Mouse (Mus musculus): ENCODE measurements around the gene Slc16a6. TPM values are rescaled to one million over a fixed set of nuclear protein-coding genes. Genes with fewer than 3 reads are reported as not detected.
A peak's percentile ranks its signal among the peaks of the same experiment; 100 is the strongest.

Slc16a6 gene
- polyA plus RNA-seq, 1 experiment from 2014 or later = 7.3 TPM

- ATAC-seq (replicated peaks; ENCODE audit: low FRiP score, low TSS enrichment, low read depth) = no peak
- no peak for DNase-seq (ENCODE audit: low spot score)
These were observed 3.3 kb upstream of the Slc16a6 start for GRCm38 (mm10) chr11:109476653-109477052.

GRCm38 (mm10) chr11:109476241-109476640 is 2.8 kb upstream of the Slc16a6 start:
- 58% methylated on average over 2 of the region's 2 CpGs for WGBS
- DNase-seq (ENCODE audit: low spot score) = no peak
- no peak overlapping the region for H3K4me3 ChIP-seq (ENCODE audit: low read depth, low read length)
- no peak for ATAC-seq (replicated peaks; ENCODE audit: low FRiP score, low TSS enrichment, low read depth)
- no peaks in the 10 kb centered on the region; the same call in 1 of the 2 replicates for H3K4me1 ChIP-seq (replicated peaks; ENCODE audit: control insufficient read depth, insufficient read depth, low read length)
- H3K9ac ChIP-seq (ENCODE audit: low read length) = no peak overlapping the region
- H3K27ac ChIP-seq (ENCODE audit: low read depth) = no peak overlapping the region
- no peaks in the 10 kb centered on the region for H3K36me3 ChIP-seq (ENCODE audit: control insufficient read depth, insufficient read depth, low read length)
- H3K27me3 ChIP-seq (replicated peaks; ENCODE audit: control insufficient read depth, insufficient read depth, low read length) = peaks cover 9% of the 10 kb centered on the region; the same call in 1 of the 2 replicates
- no peak overlapping the region for H3K4me2 ChIP-seq (ENCODE audit: low read length)
- H3K9me3 ChIP-seq (ENCODE audit: control insufficient read depth, low read length) = no peaks in the 10 kb centered on the region

More at GRCm38 (mm10) chr11:109476653-109477052, 3.3 kb upstream of the Slc16a6 start:
- Histone ChIP-seq H3K9ac (ENCODE audit: low read length) (no peak overlapping the region), H3K27me3 (replicated peaks; ENCODE audit: control insufficient read depth, insufficient read depth, low read length) (peaks cover 4% of the 10 kb centered on the region; the same call in 1 of the 2 replicates), H3K4me1 (replicated peaks; ENCODE audit: control insufficient read depth, insufficient read depth, low read length) (no peaks in the 10 kb centered on the region; the same call in 1 of the 2 replicates), H3K36me3 (ENCODE audit: control insufficient read depth, insufficient read depth, low read length) (no peaks in the 10 kb centered on the region), H3K4me2 (ENCODE audit: low read length) (no peak overlapping the region), H3K27ac (ENCODE audit: low read depth) (no peak overlapping the region), H3K4me3 (ENCODE audit: low read depth, low read length) (no peak overlapping the region), H3K9me3 (ENCODE audit: control insufficient read depth, low read length) (no peaks in the 10 kb centered on the region)
- WGBS = 60% methylated on average over 6 of the region's 6 CpGs

- no peak overlapping the region for H3K9ac ChIP-seq (ENCODE audit: low read length)
- no peak overlapping the region for H3K4me2 ChIP-seq (ENCODE audit: low read length)
- H3K4me1 ChIP-seq (replicated peaks; ENCODE audit: control insufficient read depth, insufficient read depth, low read length) = no peaks in the 10 kb centered on the region; the same call in 1 of the 2 replicates
- no peak overlapping the region for H3K27ac ChIP-seq (ENCODE audit: low read depth)
- H3K4me3 ChIP-seq (ENCODE audit: low read depth, low read length) = no peak overlapping the region
- H3K9me3 ChIP-seq (ENCODE audit: control insufficient read depth, low read length) = no peaks in the 10 kb centered on the region
- H3K27me3 ChIP-seq (replicated peaks; ENCODE audit: control insufficient read depth, insufficient read depth, low read length) = peaks cover 10% of the 10 kb centered on the region; the same call in 1 of the 2 replicates
- no peak for DNase-seq (ENCODE audit: low spot score)
- WGBS = 82% methylated on average over 4 of the region's 4 CpGs
- ATAC-seq (replicated peaks; ENCODE audit: low FRiP score, low TSS enrichment, low read depth) = no peak
- no peaks in the 10 kb centered on the region for H3K36me3 ChIP-seq (ENCODE audit: control insufficient read depth, insufficient read depth, low read length)
These were observed 2.3 kb upstream of the Slc16a6 start for GRCm38 (mm10) chr11:109475717-109476116.

- no peaks in the 10 kb centered on the region; the same call in 1 of the 2 replicates for H3K4me1 ChIP-seq (replicated peaks; ENCODE audit: control insufficient read depth, insufficient read depth, low read length)
- H3K9me3 ChIP-seq (ENCODE audit: control insufficient read depth, low read length) = no peaks in the 10 kb centered on the region
- WGBS = 84% methylated on average over 13 of the region's 13 CpGs
- H3K4me2 ChIP-seq (ENCODE audit: low read length) = no peak overlapping the region
- peaks cover 10% of the 10 kb centered on the region; the same call in 1 of the 2 replicates for H3K27me3 ChIP-seq (replicated peaks; ENCODE audit: control insufficient read depth, insufficient read depth, low read length)
- H3K36me3 ChIP-seq (ENCODE audit: control insufficient read depth, insufficient read depth, low read length) = no peaks in the 10 kb centered on the region
- no peak overlapping the region for H3K4me3 ChIP-seq (ENCODE audit: low read depth, low read length)
- ATAC-seq (replicated peaks; ENCODE audit: low FRiP score, low TSS enrichment, low read depth) (no peak), DNase-seq (ENCODE audit: low spot score) (no peak)
- no peak overlapping the region for H3K9ac ChIP-seq (ENCODE audit: low read length)
- no peak overlapping the region for H3K27ac ChIP-seq (ENCODE audit: low read depth)
These were observed 1.4 kb upstream of the Slc16a6 start for GRCm38 (mm10) chr11:109474836-109475235.

- peak overlapping the region; percentile 79 for H3K4me2 ChIP-seq (ENCODE audit: low read length)
- 13% methylated on average over 14 of the region's 14 CpGs for WGBS
- DNase-seq (ENCODE audit: low spot score) = no peak
- peaks cover 10% of the 10 kb centered on the region; the same call in 1 of the 2 replicates for H3K27me3 ChIP-seq (replicated peaks; ENCODE audit: control insufficient read depth, insufficient read depth, low read length)
- H3K36me3 ChIP-seq (ENCODE audit: control insufficient read depth, insufficient read depth, low read length) = no peaks in the 10 kb centered on the region
- H3K9me3 ChIP-seq (ENCODE audit: control insufficient read depth, low read length) = no peaks in the 10 kb centered on the region
- peak; percentile 13; the same call in 1 of the 2 replicates for ATAC-seq (replicated peaks; ENCODE audit: low FRiP score, low TSS enrichment, low read depth)
- H3K4me3 ChIP-seq (ENCODE audit: low read depth, low read length) = peak overlapping the region; percentile 57
- peak overlapping the region; percentile 87 for H3K9ac ChIP-seq (ENCODE audit: low read length)
- H3K4me1 ChIP-seq (replicated peaks; ENCODE audit: control insufficient read depth, insufficient read depth, low read length) = no peaks in the 10 kb centered on the region; the same call in 1 of the 2 replicates
- H3K27ac ChIP-seq (ENCODE audit: low read depth) = peak overlapping the region; percentile 81; the same call in 1 of the 2 replicates
These were observed 816 bp upstream of the Slc16a6 start for GRCm38 (mm10) chr11:109474086-109474742.

GRCm38 (mm10) chr11:109472821-109473170 is 602 bp downstream of the Slc16a6 start:
- DNase-seq (ENCODE audit: low spot score) (no peak), ATAC-seq (replicated peaks; ENCODE audit: low FRiP score, low TSS enrichment, low read depth) (peak; percentile 74; the same call in 1 of the 2 replicates)
- no peaks in the 10 kb centered on the region for H3K36me3 ChIP-seq (ENCODE audit: control insufficient read depth, insufficient read depth, low read length)
- peaks cover 10% of the 10 kb centered on the region; the same call in 1 of the 2 replicates for H3K27me3 ChIP-seq (replicated peaks; ENCODE audit: control insufficient read depth, insufficient read depth, low read length)
- no peaks in the 10 kb centered on the region; the same call in 1 of the 2 replicates for H3K4me1 ChIP-seq (replicated peaks; ENCODE audit: control insufficient read depth, insufficient read depth, low read length)
- H3K27ac ChIP-seq (ENCODE audit: low read depth) = peak overlapping the region; percentile 81
- under 1% methylated on average over 12 of the region's 13 CpGs for WGBS
- H3K9ac ChIP-seq (ENCODE audit: low read length) = peak overlapping the region; percentile 87
- H3K9me3 ChIP-seq (ENCODE audit: control insufficient read depth, low read length) = no peaks in the 10 kb centered on the region
- peak overlapping the region; percentile 79 for H3K4me2 ChIP-seq (ENCODE audit: low read length)
- peak overlapping the region; percentile 57 for H3K4me3 ChIP-seq (ENCODE audit: low read depth, low read length)

- Histone ChIP-seq H3K4me2 (ENCODE audit: low read length) (peak overlapping the region; percentile 79), H3K9me3 (ENCODE audit: control insufficient read depth, low read length) (no peaks in the 10 kb centered on the region), H3K27ac (ENCODE audit: low read depth) (0 out of 2 replicates have a peak overlapping the region, but pooled peaks have one; percentile 2), H3K9ac (ENCODE audit: low read length) (peak overlapping the region; percentile 87), H3K4me1 (replicated peaks; ENCODE audit: control insufficient read depth, insufficient read depth, low read length) (no peaks in the 10 kb centered on the region; the same call in 1 of the 2 replicates), H3K27me3 (replicated peaks; ENCODE audit: control insufficient read depth, insufficient read depth, low read length) (peaks cover 10% of the 10 kb centered on the region; the same call in 1 of the 2 replicates), H3K36me3 (ENCODE audit: control insufficient read depth, insufficient read depth, low read length) (no peaks in the 10 kb centered on the region), H3K4me3 (ENCODE audit: low read depth, low read length) (peak overlapping the region; percentile 57)
- DNase-seq (ENCODE audit: low spot score) (peak; percentile 86), ATAC-seq (replicated peaks; ENCODE audit: low FRiP score, low TSS enrichment, low read depth) (0 out of 2 replicates have a peak, but pooled peaks have one; percentile 22)
- under 1% methylated on average over 33 of the region's 33 CpGs for WGBS
These were observed 1.2 kb downstream of the Slc16a6 start for GRCm38 (mm10) chr11:109472171-109472691.

GRCm38 (mm10) chr11:109470921-109471861 is 2.2 kb downstream of the Slc16a6 start:
- peak overlapping the region; percentile 79 for H3K4me2 ChIP-seq (ENCODE audit: low read length)
- H3K9ac ChIP-seq (ENCODE audit: low read length) = peak overlapping the region; percentile 87; the same call in 1 of the 2 replicates
- H3K27ac ChIP-seq (ENCODE audit: low read depth) = no peak overlapping the region

More at GRCm38 (mm10) chr11:109470921-109471861, 2.2 kb downstream of the Slc16a6 start:
- H3K9me3 ChIP-seq (ENCODE audit: control insufficient read depth, low read length) = no peaks in the 10 kb centered on the region
- H3K4me3 ChIP-seq (ENCODE audit: low read depth, low read length) = peak overlapping the region; percentile 57; the same call in 1 of the 2 replicates
- H3K4me1 ChIP-seq (replicated peaks; ENCODE audit: control insufficient read depth, insufficient read depth, low read length) = no peaks in the 10 kb centered on the region; the same call in 1 of the 2 replicates
- H3K36me3 ChIP-seq (ENCODE audit: control insufficient read depth, insufficient read depth, low read length) = no peaks in the 10 kb centered on the region
- peaks cover 10% of the 10 kb centered on the region; the same call in 1 of the 2 replicates for H3K27me3 ChIP-seq (replicated peaks; ENCODE audit: control insufficient read depth, insufficient read depth, low read length)
- DNase-seq (ENCODE audit: low spot score) (no peak), ATAC-seq (replicated peaks; ENCODE audit: low FRiP score, low TSS enrichment, low read depth) (no peak)
- 34% methylated on average over 15 of the region's 15 CpGs for WGBS

Measured in intestine, embryonic 14.5 days (tissue).